Mouse (Mus musculus): ENCODE measurements at regions not wholly inside any gene's neighbourhood (a gene's known extent, or its start where the extent isn't known, plus 50 kb on each side); places are given as distances from the start of the nearest gene placed in this dataset.

DNA sequence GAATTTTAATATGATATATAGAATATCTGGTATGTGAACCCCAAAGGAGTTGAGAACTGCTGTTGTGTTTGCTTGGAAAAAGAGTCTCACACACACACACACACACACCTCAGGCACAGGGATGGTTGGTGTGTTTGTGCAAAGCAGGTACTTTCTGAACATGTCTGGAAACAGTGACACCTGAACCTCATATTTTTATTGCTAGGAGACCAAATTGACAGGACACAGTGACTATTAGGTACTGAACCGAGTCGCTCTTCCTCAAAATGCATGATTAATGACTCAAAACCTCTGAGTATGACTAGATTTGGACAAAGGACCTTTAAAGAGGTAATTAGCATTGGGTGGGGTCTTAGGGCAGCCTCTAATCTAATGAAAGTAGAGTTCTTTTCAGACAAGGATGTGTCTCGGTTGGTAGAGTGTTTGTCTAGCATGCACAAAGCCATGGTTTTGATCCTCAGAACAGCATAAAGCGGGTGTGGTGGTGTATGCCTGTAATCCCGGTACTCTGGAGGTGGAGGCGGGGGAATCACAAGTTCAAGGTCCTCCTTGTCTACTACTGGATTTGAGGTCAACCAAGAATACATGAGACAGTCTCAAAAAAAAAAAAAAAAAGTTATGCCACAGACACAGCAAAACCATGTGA, 191.0 kb upstream of the Map3k1 start:
- no peak for TF ChIP-seq CTCF (IDR thresholded peaks at IDR 0.05; ENCODE audit: low read depth, low read length)
- no peak for TF ChIP-seq POLR2A (IDR thresholded peaks at IDR 0.05; ENCODE audit: borderline replicate concordance, low read depth, low read length)
